Mouse (Mus musculus): Measurements from ENCODE around the gene Gm3618.
"Not testable (repeated sequence)": the region's sequence is repeated elsewhere in the genome, so short reads cannot be mapped to it uniquely, and the experiment has no call there.

Gene Gm3618

GRCm38 (mm10) chr14:6343578-6343977, at the start of gene Gm3618:
Gene Gm3618, minus strand, starts transcription at chr14:6343678.
- not testable (repeated sequence) for DNase-seq (ENCODE audit: low spot score in 2 of 2)

DNA sequence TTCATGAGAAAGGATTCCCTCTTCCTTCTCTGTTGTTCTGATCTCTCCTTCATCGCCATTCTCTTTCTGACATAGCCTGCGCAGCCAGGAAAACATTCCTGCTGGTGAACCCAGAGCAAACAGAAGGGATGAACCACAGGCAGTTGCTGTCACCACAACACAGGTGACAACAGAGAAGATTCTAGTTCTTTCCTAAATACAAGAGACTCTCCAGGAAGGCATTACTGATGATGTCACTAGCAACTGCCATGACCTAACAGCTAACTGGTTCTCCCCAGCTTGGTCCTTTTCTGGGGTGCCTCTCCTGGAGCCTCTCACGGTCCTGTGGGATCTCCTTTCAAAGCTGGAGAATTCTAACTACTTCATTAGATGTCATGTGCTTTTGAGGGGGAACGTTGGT, 46.7 kb upstream of the Gm3618 start, which contains the start of gene Gm16440:
Gene Gm16440, minus strand, starts transcription at position 101 of the 400 bp plus-strand sequence.
- DNase-seq (ENCODE audit: low spot score in 2 of 2) = not testable (repeated sequence)

- DNase-seq (ENCODE audit: low spot score in 2 of 2) = not testable (repeated sequence)
Observed at GRCm38 (mm10) chr14:6304743-6305142, 38.7 kb downstream of the Gm3618 start, which contains the start of gene Gm21103. Gene Gm21103, minus strand, starts transcription at chr14:6304843.

DNA sequence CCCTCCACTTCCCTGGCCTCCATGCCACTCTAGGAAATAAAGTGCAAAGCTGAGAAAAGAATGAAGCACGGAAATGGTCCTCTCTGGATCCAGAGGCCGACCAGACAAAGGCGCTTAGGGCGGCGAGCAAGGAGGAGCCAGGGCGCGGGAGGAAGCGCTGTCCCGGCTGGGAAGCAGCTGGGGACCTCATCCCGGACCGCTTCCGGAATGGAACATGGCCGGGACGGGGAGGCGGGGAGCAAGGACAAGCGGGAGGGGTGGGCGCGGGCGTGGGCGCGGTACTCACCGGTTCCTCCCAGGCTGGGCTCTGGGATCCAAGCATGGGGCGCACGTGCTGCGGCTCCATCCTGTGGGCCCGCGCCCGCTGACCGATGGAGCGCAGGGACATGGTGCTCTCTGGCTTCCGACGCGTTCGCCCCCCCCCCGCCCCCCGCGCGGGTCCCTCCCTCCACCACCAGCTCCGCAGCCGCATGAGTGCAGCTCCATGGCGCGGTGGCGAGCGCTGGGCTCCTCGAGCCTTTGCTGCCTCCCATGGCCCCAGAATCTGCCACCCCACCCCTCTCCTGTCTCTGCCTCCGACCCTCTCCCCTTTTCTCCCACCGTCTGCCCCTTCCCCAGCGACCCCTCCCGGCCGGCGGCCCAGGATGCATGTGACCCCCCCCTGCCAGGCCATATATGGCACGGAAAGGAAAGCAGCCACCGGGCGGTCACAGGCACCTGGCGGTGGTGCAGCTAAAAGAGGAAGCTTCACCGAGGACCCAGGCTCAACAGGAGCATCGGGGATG, 56.4 kb downstream of the Gm3618 start, which contains the start of gene Gm3411:
Gene Gm3411, minus strand, starts transcription at position 320 of the 785 bp plus-strand sequence.
- peak in 1 of 2 experiments; percentile 6 for DNase-seq (ENCODE audit: low spot score in 2 of 2)

Data from spleen, postnatal 14 days (tissue).